7 mouse cellular contexts compared by ENCODE assay signal in the genomic region with DNA sequence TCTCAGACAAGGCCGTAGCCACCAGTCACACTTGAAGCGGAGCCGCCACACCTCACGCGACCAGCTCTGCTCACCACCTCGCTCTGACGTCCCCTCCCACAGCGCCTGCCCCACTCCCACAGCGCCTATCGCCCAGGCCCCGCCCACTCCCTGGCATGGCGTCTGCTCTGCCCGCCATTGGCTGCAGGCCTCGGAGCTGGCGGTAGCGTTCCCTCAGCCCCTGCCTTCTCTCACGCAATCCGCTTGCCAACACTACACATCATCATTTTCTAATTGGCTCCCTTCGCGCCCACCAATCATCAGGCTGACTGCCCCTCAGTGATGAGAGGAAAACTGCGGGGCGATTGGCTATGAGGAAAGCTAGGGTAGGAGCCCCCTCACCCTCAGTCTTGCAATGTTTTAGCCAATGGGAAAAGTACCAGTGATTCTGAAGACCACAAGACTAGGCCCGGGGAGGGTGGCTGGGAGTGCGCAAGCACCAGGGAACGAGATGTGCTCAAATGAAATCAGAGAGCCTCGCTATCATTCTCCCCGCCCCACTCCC. TPM values are rescaled to one million over a fixed set of nuclear protein-coding genes. Genes with fewer than 3 reads are reported as not detected.
DNase-seq lines count a peak whose midpoint lies in the region; ATAC-seq lines count a peak whose summit lies in the region.

A gene (minus strand): TSS at position 68 of the 544 bp plus-strand sequence.

- intact Hi-C loops in left cerebral cortex, postnatal 36 days (cut with DNase I): no loop called here

- no peaks in the 10 kb centered on the region for H3K36me3 ChIP-seq in intestine, embryonic 16.5 days (ENCODE audit: control insufficient read depth, insufficient read depth, low read length)
- H3K36me3 ChIP-seq in midbrain, embryonic 11.5 days (ENCODE audit: control insufficient read depth, insufficient read depth, low read length): no peaks in the 10 kb centered on the region; the same call in 1 of the 2 replicates

- 0 out of 2 replicates have a peak, but pooled peaks cover 3% of the 10 kb centered on the region for H3K4me1 ChIP-seq in intestine, embryonic 16.5 days (ENCODE audit: control insufficient read depth, insufficient read depth, low read length)
- H3K4me1 ChIP-seq in midbrain, embryonic 11.5 days (ENCODE audit: control insufficient read depth, insufficient read depth, low read length): peaks cover 5% of the 10 kb centered on the region

- H3K9ac ChIP-seq in intestine, embryonic 16.5 days (ENCODE audit: low read depth, low read length): peak within 1 kb of the TSS; percentile 79
- H3K9ac ChIP-seq in midbrain, embryonic 11.5 days (ENCODE audit: low read length): peak within 1 kb of the TSS; percentile 73

- DNase-seq in adrenal gland, adult 2 months: peak; percentile 96
- peak; percentile 77 for DNase-seq in embryo, embryonic 11.5 days (ENCODE audit: low read depth, low spot score)
- DNase-seq in gastrocnemius, postnatal 4 days (ENCODE audit: low spot score in 2 of 2): peak; percentile 79 to 88
- DNase-seq in left cerebral cortex, postnatal 36 days (ENCODE audit: low spot score in 2 of 2): peak; percentile 90 to 91
- DNase-seq in midbrain, embryonic 11.5 days (ENCODE audit: low spot score, missing footprints): peak; percentile 95
- peak; percentile 96 for DNase-seq in skeletal muscle tissue, adult 2 months (ENCODE audit: low read depth, low spot score)

- peak within 1 kb of the TSS; percentile 79 for H3K27ac ChIP-seq in intestine, embryonic 16.5 days (ENCODE audit: low read length)
- H3K27ac ChIP-seq in midbrain, embryonic 11.5 days (ENCODE audit: low read depth, low read length): peak within 1 kb of the TSS; percentile 61

- H3K9me3 ChIP-seq in intestine, embryonic 16.5 days (ENCODE audit: control insufficient read depth, low read length): no peaks in the 10 kb centered on the region
- H3K9me3 ChIP-seq in midbrain, embryonic 11.5 days (ENCODE audit: control insufficient read depth, low read length): no peaks in the 10 kb centered on the region

- ATAC-seq in intestine, embryonic 16.5 days: peak; percentile 99
- peak; percentile 98 for ATAC-seq in midbrain, embryonic 11.5 days (ENCODE audit: low FRiP score)

- 10% methylated on average over 26 of the region's 27 CpGs for WGBS in intestine, embryonic 16.5 days
- WGBS in midbrain, embryonic 11.5 days: 13% methylated on average over 24 of the region's 27 CpGs

- peak within 1 kb of the TSS; percentile 61 for H3K4me3 ChIP-seq in intestine, embryonic 16.5 days (ENCODE audit: low read length)
- peak within 1 kb of the TSS; percentile 62 for H3K4me3 ChIP-seq in midbrain, embryonic 11.5 days (ENCODE audit: low read depth, low read length)

- H3K27me3 ChIP-seq in intestine, embryonic 16.5 days (replicated peaks; ENCODE audit: control insufficient read depth, insufficient read depth, low read length): peaks cover 16% of the 10 kb centered on the region
- peaks cover 65% of the 10 kb centered on the region for H3K27me3 ChIP-seq in midbrain, embryonic 11.5 days (ENCODE audit: control insufficient read depth, insufficient read depth, low read length)

- H3K4me2 ChIP-seq in intestine, embryonic 16.5 days (ENCODE audit: low read depth, low read length): peak within 1 kb of the TSS; percentile 55
- H3K4me2 ChIP-seq in midbrain, embryonic 11.5 days: peak within 1 kb of the TSS; percentile 51

RNA-seq across cellular contexts. Expression of the gene that starts here (rescaled TPM):
- total RNA-seq in adrenal gland, adult 2 months (2021): 10 to 100 TPM; 42.2 to 46.3 TPM
- polyA plus RNA-seq in adrenal gland, adult 2 months (2012; rRNA removed): 37.7 and 41.5 TPM in 2 replicates
- total RNA-seq in gastrocnemius, postnatal 4 days (2021): 10 to 100 TPM; 17.2 to 19.9 TPM
- polyA plus RNA-seq in intestine, embryonic 16.5 days (2015; fragmentation: Nextera tagmentation; extraction: Ambion mirVana): 19.7 and 21.5 TPM in 2 replicates
- total RNA-seq in left cerebral cortex, postnatal 36 days (2021): 10 to 100 TPM; 82.4 to 99.8 TPM
- polyA plus RNA-seq in midbrain, embryonic 11.5 days (2014; fragmentation: Nextera tagmentation; extraction: Ambion mirVana): 29.6 and 30.1 TPM in 2 replicates

Comparison
In these comparisons a context has a peak if more than half of its experiments do, and no peak if none do; other contexts are left out.
1. Peak in every context shown above with its lines: DNase-seq, ATAC-seq, H3K4me3 ChIP-seq and H3K27ac ChIP-seq.